Mouse (Mus musculus) limb, embryonic 10.5 days (tissue): ENCODE results near the gene Arpc2. TPM values are rescaled to one million over a fixed set of nuclear protein-coding genes. Genes with fewer than 3 reads are reported as not detected.

ENCODE experiments used
- DNase-seq: peaks from one replicate; pipeline ENCODE4 v3.0.0-alpha.2; 2017; ENCODE audit warnings: low spot score
- H3K27ac ChIP-seq: fragments of 300-500 bp; sonication (generic); 2 replicates; pipeline ENCODE4 v1.5.1; 2016; ENCODE audit warnings: mild to moderate bottlenecking
- H3K27me3 ChIP-seq: fragments of 300-500 bp; sonication (generic); 2 replicates; pipeline ENCODE4 v1.6.1; 2016; ENCODE audit warnings: low read depth, mild to moderate bottlenecking; ENCODE audit not compliant: poor library complexity, severe bottlenecking
- H3K36me3 ChIP-seq: fragments of 300-500 bp; sonication (generic); 2 replicates; pipeline ENCODE4 v1.6.1; 2016; ENCODE audit warnings: mild to moderate bottlenecking, moderate library complexity
- H3K4me1 ChIP-seq: fragments of 300-500 bp; sonication (generic); 2 replicates; pipeline ENCODE4 v1.6.1; 2016
- H3K4me3 ChIP-seq: fragments of 300-500 bp; sonication (generic); 2 replicates; pipeline ENCODE4 v1.5.1; 2016; ENCODE audit warnings: mild to moderate bottlenecking, moderate library complexity
- H3K9me3 ChIP-seq: fragments of 300-500 bp; sonication (generic); replicated peaks from 2 replicates; pipeline ENCODE4 v1.6.1; 2016; ENCODE audit warnings: mild to moderate bottlenecking
- WGBS: fragments of 180-500 bp; shearing (Covaris S2); methylation state at CpG from one replicate; pipeline ENCODE4 v1.1.7; 2016; 5-methylcytosine and 5-hydroxymethylcytosine counted together
- polyA plus RNA-seq: library from polyadenylated mRNA; unstranded; fragments of >200 nt; fragmentation: Nextera tagmentation; extraction: Ambion mirVana; gene quantifications from 2 replicates; pipeline ENCODE4 v1.2.1, GENCODE M21; 2016

Arpc2 gene
- polyA plus RNA-seq, 1 experiment from 2014 or later = 355 TPM

GRCm38 (mm10) chr1:74245525-74245924, 9.6 kb downstream of the Arpc2 start:
- H3K4me3 ChIP-seq = no peak overlapping the region
- WGBS = 79% methylated on average over 2 of the region's 2 CpGs

GRCm38 (mm10) chr1:74248799-74249198, 12.9 kb downstream of the Arpc2 start:
- DNase-seq = no peak
- 76% methylated on average over 1 of the region's 1 CpGs for WGBS
- H3K9me3 ChIP-seq = no peaks in the 10 kb centered on the region
- H3K27ac ChIP-seq = no peak overlapping the region
- peaks cover 81% of the 10 kb centered on the region for H3K36me3 ChIP-seq
- H3K4me1 ChIP-seq = peaks cover 13% of the 10 kb centered on the region; the same call in 1 of the 2 replicates
- no peak overlapping the region for H3K4me3 ChIP-seq
- no peaks in the 10 kb centered on the region for H3K27me3 ChIP-seq

More at GRCm38 (mm10) chr1:74245525-74245924, 9.6 kb downstream of the Arpc2 start:
- Histone ChIP-seq H3K27ac (no peak overlapping the region), H3K9me3 (no peaks in the 10 kb centered on the region), H3K27me3 (no peaks in the 10 kb centered on the region), H3K4me1 (peaks cover 13% of the 10 kb centered on the region), H3K36me3 (peaks cover 65% of the 10 kb centered on the region)
- no peak for DNase-seq

- Histone ChIP-seq H3K4me1 (peaks cover 11% of the 10 kb centered on the region; the same call in 1 of the 2 replicates), H3K27ac (no peak overlapping the region), H3K4me3 (no peak overlapping the region), H3K9me3 (no peaks in the 10 kb centered on the region), H3K27me3 (no peaks in the 10 kb centered on the region), H3K36me3 (peaks cover 87% of the 10 kb centered on the region)
- 83% methylated on average over 5 of the region's 5 CpGs for WGBS
- DNase-seq = no peak
Observed at GRCm38 (mm10) chr1:74249331-74249980, 13.6 kb downstream of the Arpc2 start.

- no peak for DNase-seq
- H3K9me3 ChIP-seq = no peaks in the 10 kb centered on the region
- H3K4me1 ChIP-seq = peaks cover 9% of the 10 kb centered on the region; the same call in 1 of the 2 replicates
- no peak overlapping the region for H3K27ac ChIP-seq
- peaks cover 94% of the 10 kb centered on the region for H3K36me3 ChIP-seq
- no peak overlapping the region for H3K4me3 ChIP-seq
- H3K27me3 ChIP-seq = no peaks in the 10 kb centered on the region
- 89% methylated on average over 4 of the region's 4 CpGs for WGBS
Observed at GRCm38 (mm10) chr1:74250096-74250495, 14.2 kb downstream of the Arpc2 start.

GRCm38 (mm10) chr1:74255704-74256345, 19.9 kb downstream of the Arpc2 start:
- peaks cover 98% of the 10 kb centered on the region for H3K36me3 ChIP-seq

GRCm38 (mm10) chr1:74256782-74257181, 20.9 kb downstream of the Arpc2 start:
- no peak for DNase-seq
- H3K9me3 ChIP-seq = no peaks in the 10 kb centered on the region
- H3K4me1 ChIP-seq = no peaks in the 10 kb centered on the region
- H3K27ac ChIP-seq = no peak overlapping the region
- no peaks in the 10 kb centered on the region for H3K27me3 ChIP-seq
- WGBS = 81% methylated on average over 4 of the region's 4 CpGs
- no peak overlapping the region for H3K4me3 ChIP-seq
- H3K36me3 ChIP-seq = peaks cover 97% of the 10 kb centered on the region

More at GRCm38 (mm10) chr1:74255704-74256345, 19.9 kb downstream of the Arpc2 start:
- Histone ChIP-seq H3K9me3 (no peaks in the 10 kb centered on the region), H3K27me3 (no peaks in the 10 kb centered on the region), H3K27ac (no peak overlapping the region), H3K4me3 (no peak overlapping the region), H3K4me1 (no peaks in the 10 kb centered on the region)
- DNase-seq = no peak
- 95% methylated on average over 8 of the region's 8 CpGs for WGBS

DNA sequence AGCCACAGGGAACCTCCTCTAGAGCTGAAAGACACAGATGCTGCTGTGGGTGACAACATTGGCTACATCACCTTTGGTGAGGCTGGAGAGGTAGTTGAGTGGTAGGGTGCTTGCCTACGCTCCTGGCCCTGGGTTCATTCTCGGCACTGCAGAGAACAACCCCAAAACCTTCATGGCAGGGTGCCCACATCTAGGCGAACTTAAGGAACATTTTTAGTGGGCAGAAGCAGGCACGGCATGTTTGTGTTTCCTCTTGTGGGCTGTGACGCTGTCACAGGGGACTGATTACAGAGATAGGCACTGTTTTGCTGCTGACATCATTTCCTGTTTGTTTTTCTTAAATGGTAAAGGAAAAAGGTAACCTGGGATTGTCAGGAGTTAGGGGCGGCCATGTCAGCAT, 26.6 kb downstream of the Arpc2 start:
- Histone ChIP-seq H3K4me3 (no peak overlapping the region), H3K4me1 (no peaks in the 10 kb centered on the region), H3K9me3 (no peaks in the 10 kb centered on the region), H3K27me3 (no peaks in the 10 kb centered on the region), H3K36me3 (peaks cover 97% of the 10 kb centered on the region), H3K27ac (no peak overlapping the region)
- no peak for DNase-seq
- 92% methylated on average over 6 of the region's 6 CpGs for WGBS

DNA sequence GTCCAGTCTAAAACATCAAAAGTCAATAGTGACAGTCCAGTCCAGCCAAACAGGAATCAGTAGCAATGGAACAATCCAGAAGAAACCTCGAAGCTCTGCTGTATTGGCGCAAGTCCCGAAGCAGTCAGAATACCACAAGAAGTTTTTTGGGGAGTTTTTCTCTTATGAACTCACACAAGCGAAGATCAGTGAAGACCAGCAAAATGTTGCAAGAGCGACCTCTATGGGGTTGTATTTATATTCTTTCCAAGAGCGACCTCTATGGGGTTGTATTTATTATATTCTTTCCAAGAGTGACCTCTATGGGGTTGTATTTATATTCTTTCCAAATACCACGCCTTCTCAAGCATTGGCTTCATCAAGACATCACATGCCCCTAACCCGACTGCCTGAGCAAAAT, 32.9 kb downstream of the Arpc2 start:
- H3K27ac ChIP-seq = no peak overlapping the region
- H3K4me3 ChIP-seq = no peak overlapping the region
- H3K36me3 ChIP-seq = peaks cover 61% of the 10 kb centered on the region
- H3K4me1 ChIP-seq = 0 out of 2 replicates have a peak, but pooled peaks cover 5% of the 10 kb centered on the region
- H3K9me3 ChIP-seq = no peaks in the 10 kb centered on the region
- H3K27me3 ChIP-seq = no peaks in the 10 kb centered on the region
- DNase-seq = no peak
- 93% methylated on average over 8 of the region's 8 CpGs for WGBS

DNA sequence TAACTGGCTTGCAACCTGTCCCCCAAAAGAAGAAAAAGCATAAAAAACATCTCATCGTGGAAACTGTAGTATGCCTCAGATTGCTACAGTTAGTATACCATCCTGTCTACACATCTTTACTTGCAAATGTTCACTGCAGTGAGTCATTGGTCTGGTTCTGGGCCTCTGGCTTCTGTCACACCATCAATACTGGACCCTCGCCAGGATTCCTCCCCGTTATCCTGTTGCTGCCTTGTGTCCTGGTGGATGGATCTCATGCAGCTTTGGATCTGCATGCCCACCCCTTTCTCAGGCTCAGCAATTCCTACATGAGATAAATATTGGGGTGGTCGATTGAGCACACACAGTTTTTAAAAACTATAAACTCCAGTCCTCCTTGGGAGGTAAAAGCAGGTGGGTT, 35.8 kb downstream of the Arpc2 start:
- no peak for DNase-seq
- 86% methylated on average over 4 of the region's 4 CpGs for WGBS
- Histone ChIP-seq H3K27ac (no peak overlapping the region), H3K4me3 (no peak overlapping the region), H3K9me3 (no peaks in the 10 kb centered on the region), H3K4me1 (peaks cover 25% of the 10 kb centered on the region), H3K36me3 (peaks cover 31% of the 10 kb centered on the region), H3K27me3 (no peaks in the 10 kb centered on the region)

GRCm38 (mm10) chr1:74275015-74275414, 39.1 kb downstream of the Arpc2 start:
- 10% methylated on average over 9 of the region's 9 CpGs for WGBS
- DNase-seq = no peak
- H3K4me3 ChIP-seq = no peak overlapping the region
- H3K4me1 ChIP-seq = peaks cover 36% of the 10 kb centered on the region
- H3K27ac ChIP-seq = 0 out of 2 replicates have a peak overlapping the region, but pooled peaks have one; percentile 42
- no peaks in the 10 kb centered on the region for H3K27me3 ChIP-seq
- H3K9me3 ChIP-seq = no peaks in the 10 kb centered on the region
- peaks cover 16% of the 10 kb centered on the region for H3K36me3 ChIP-seq

DNA sequence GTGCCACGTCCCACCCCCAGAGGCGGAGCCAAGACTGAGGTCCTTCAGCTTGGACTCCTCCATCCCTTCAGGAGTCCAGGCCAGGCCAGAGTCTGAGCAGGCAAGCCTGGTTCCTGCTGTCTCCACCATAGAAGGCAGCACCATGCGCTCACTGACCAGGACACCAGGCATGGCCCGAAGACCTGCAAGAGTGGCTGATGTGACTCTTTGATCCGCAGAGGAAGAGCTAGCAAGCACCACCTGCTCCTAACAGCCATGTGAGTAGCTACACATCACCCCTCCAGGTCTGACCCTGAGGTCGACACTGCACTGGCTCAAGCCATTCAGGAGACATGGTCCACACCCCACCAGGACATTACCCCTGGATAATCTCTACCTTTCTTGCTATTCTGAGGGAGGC, 41.2 kb downstream of the Arpc2 start:
- DNase-seq = no peak
- WGBS = 66% methylated on average over 6 of the region's 6 CpGs
- no peak overlapping the region for H3K4me3 ChIP-seq
- H3K27ac ChIP-seq = no peak overlapping the region
- peaks cover 36% of the 10 kb centered on the region for H3K36me3 ChIP-seq
- peaks cover 41% of the 10 kb centered on the region for H3K4me1 ChIP-seq
- no peaks in the 10 kb centered on the region for H3K9me3 ChIP-seq
- no peaks in the 10 kb centered on the region for H3K27me3 ChIP-seq

DNA sequence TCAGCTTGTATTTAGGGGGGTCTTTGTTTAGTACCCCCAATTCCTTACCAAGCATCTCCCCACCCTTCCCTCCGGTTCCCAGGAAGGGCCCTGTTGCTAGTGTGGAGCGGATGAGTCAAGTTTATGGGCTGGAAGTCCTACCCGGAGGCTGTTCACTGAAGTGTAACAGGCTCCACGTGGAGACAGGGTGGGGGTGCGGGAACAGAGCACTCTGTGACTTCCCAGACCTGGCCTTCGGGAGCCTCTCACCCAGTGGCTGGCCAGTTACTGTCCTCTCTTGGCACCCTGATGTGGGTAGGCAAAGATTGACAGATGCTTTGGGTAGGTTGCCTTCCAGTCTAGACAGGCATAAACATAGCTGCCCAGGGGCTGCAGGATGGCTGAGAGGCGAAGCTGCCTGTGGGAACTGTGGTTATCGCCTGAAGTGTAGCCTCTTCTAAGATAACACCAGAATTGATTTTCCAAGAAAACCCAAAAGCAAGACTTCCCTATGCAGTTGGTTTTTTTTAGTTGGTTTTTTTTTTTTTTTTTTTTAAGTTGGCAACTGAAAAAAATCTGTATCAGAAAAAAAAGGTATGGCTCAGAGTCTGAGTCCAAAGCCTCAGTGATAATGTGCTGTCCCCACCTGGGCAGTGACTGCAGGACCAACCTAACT, 42.1 kb downstream of the Arpc2 start:
- Histone ChIP-seq H3K27me3 (no peaks in the 10 kb centered on the region), H3K4me3 (no peak overlapping the region), H3K36me3 (peaks cover 46% of the 10 kb centered on the region), H3K9me3 (no peaks in the 10 kb centered on the region), H3K4me1 (peaks cover 45% of the 10 kb centered on the region), H3K27ac (no peak overlapping the region)
- no peak for DNase-seq
- WGBS = 61% methylated on average over 8 of the region's 8 CpGs

GRCm38 (mm10) chr1:74278538-74278937, 42.7 kb downstream of the Arpc2 start, which contains the start of gene Gpbar1:
Gene Gpbar1 (plus strand): TSS chr1:74278550.
- no peak within 1 kb of the TSS for H3K27ac ChIP-seq
- no peaks in the 10 kb centered on the region for H3K9me3 ChIP-seq
- DNase-seq = no peak
- H3K36me3 ChIP-seq = peaks cover 49% of the 10 kb centered on the region
- H3K4me3 ChIP-seq = no peak within 1 kb of the TSS
- H3K27me3 ChIP-seq = no peaks in the 10 kb centered on the region
- 93% methylated on average over 10 of the region's 10 CpGs for WGBS
- peaks cover 46% of the 10 kb centered on the region for H3K4me1 ChIP-seq
